Mouse (Mus musculus) macrophage (primary cell): Measurements from ENCODE around the gene Apol10a. TPM values are rescaled to one million over a fixed set of nuclear protein-coding genes. Genes with fewer than 3 reads are reported as not detected.
"Not testable (repeated sequence)": the region's sequence is repeated elsewhere in the genome, so short reads cannot be mapped to it uniquely, and the experiment has no call there.

ENCODE experiments used
- H3K27ac ChIP-seq: fragments of 350-480 bp; formaldehyde crosslinking; 2 replicates; pipeline ENCODE4 v1.9.0; 2021
- H3K36me3 ChIP-seq: fragments of 350-480 bp; formaldehyde crosslinking; 2 replicates; pipeline ENCODE4 v1.9.0; 2021; ENCODE audit errors: inconsistent target
- H3K4me3 ChIP-seq: fragments of 350-480 bp; formaldehyde crosslinking; 2 replicates; pipeline ENCODE4 v1.9.0; 2021; ENCODE audit errors: inconsistent target
- H3K79me2 ChIP-seq: fragments of 350-480 bp; formaldehyde crosslinking; 2 replicates; pipeline ENCODE4 v1.9.0; 2021; ENCODE audit errors: inconsistent target
- WGBS: methylation state at CpG from one replicate; pipeline ENCODE4 v1.1.7; 2026; ENCODE audit warnings: inconsistent platforms; ENCODE audit not compliant: missing documents; 5-methylcytosine and 5-hydroxymethylcytosine counted together
- polyA plus RNA-seq: library from polyadenylated mRNA; stranded (reverse); fragments of 250-400 nt; gene quantifications from 3 replicates; pipeline ENCODE4 v1.2.4, GENCODE M21; 2018; ENCODE audit warnings: inconsistent platforms

The Apol10a gene
- polyA plus RNA-seq, 1 experiment from 2014 or later: not detected

GRCm38 (mm10) chr15:77539221-77539620 lies 62.4 kb downstream of the Apol10a start:
- H3K36me3 ChIP-seq, H3K4me3 ChIP-seq, H3K79me2 ChIP-seq, H3K27ac ChIP-seq: not testable (repeated sequence)
- WGBS: 65% methylated on average over 1 of the region's 1 CpGs

Other genes starting within 250 kb of the Apol10a start
- gene Rbfox2, start 170.0 kb upstream of the Apol10a start, polyA plus RNA-seq: 0.08 to 0.63 TPM (median 0.27 TPM) in 3 replicates
- not detected in 3 replicates for gene Apol7a, start 77.9 kb upstream of the Apol10a start, polyA plus RNA-seq
- 0.06 to 0.18 TPM in 2 of 3 replicates, not detected in the other for gene Apol9a, start 65.9 kb upstream of the Apol10a start, polyA plus RNA-seq
- gene Apol7b, start 29.6 kb upstream of the Apol10a start, polyA plus RNA-seq: not detected in 3 replicates
- not detected in 3 replicates for gene Apol11a, start 31.2 kb downstream of the Apol10a start, polyA plus RNA-seq
- gene Apol7c, start 56.3 kb downstream of the Apol10a start, polyA plus RNA-seq: 1.4 to 4.9 TPM (median 2.8 TPM) in 3 replicates
- gene 1700025B11Rik, start 84.8 kb downstream of the Apol10a start, polyA plus RNA-seq: not detected in 3 replicates
- 0.13 TPM in 1 of 3 replicates, not detected in the others for gene Apol10b, start 119.1 kb downstream of the Apol10a start, polyA plus RNA-seq
- gene Gm36245, start 122.2 kb downstream of the Apol10a start, polyA plus RNA-seq: not detected in 3 replicates
- gene Apol11b, start 166.2 kb downstream of the Apol10a start, polyA plus RNA-seq: not detected in 3 replicates
- gene Apol7e, start 221.8 kb downstream of the Apol10a start, polyA plus RNA-seq: 0.11 TPM in 1 of 3 replicates, not detected in the others